Mouse (Mus musculus): ENCODE results near the gene Slc28a2. TPM values are rescaled to one million over a fixed set of nuclear protein-coding genes. Genes with fewer than 3 reads are reported as not detected.
"Not testable (repeated sequence)": the region's sequence is repeated elsewhere in the genome, so short reads cannot be mapped to it uniquely, and the experiment has no call there.

The Slc28a2 gene
- polyA plus RNA-seq (2015; fragmentation: Nextera tagmentation; extraction: Ambion mirVana) = 0.15 and 0.29 TPM in 2 replicates

DNA sequence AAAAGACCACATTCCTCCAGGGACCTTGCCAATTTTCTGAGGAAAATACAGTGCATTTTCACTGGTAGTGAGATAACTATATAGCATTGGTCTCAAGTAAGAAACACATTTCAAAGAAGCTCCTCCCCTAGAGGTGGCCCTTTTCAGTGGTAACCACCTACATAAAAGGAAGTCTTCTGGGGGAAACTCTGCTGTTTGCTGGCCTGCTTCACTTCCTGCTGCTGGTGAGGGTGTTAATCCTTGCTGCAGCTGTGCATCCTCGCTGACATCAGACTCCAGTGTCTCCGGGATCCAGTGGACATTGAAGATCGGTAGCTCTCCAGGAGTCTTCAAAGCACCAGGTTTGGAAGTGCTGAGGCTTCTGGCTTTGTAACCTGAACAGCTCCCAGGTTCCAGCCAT is at the start of gene Slc28a2:
TSS of gene Slc28a2 (plus strand) at position 278 of the 400 bp plus-strand sequence.
- WGBS = 50% methylated on average over 3 of the region's 3 CpGs
- ATAC-seq (ENCODE audit: low FRiP score, low read depth) = not testable (repeated sequence)

DNA sequence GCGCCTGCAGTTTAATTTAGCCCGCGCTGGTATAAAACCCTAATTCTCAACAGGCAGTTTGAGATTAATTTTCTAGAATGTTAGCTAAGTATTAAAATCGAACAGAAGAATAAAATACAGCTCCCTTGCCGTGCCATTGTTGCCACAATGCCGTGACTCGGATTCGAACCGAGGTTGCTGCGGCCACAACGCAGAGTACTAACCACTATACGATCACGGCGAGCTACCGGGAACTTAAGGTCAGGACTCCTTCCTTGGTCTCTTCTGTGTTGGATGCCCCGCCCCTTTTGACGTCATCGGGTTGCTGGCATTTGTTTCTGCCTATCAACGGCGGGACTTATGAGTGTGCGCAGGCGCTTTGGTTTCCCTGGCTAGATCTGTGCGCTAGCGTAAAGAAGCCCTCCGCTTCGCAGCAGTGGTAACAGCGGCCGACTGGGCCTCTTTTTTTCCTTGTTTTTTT is 49.0 kb upstream of the Slc28a2 start:
- H3K4me2 ChIP-seq (replicated peaks) = peak overlapping the region; percentile 59
- no peaks in the 10 kb centered on the region for H3K9me3 ChIP-seq
- H3K4me1 ChIP-seq = peaks cover 12% of the 10 kb centered on the region; the same call in 1 of the 2 replicates
- peak overlapping the region; percentile 71 for H3K9ac ChIP-seq
- peak; percentile 88 for ATAC-seq (ENCODE audit: low FRiP score, low read depth)
- peak overlapping the region; percentile 54 for H3K4me3 ChIP-seq
- peak overlapping the region; percentile 82; the same call in 1 of the 2 replicates for H3K27ac ChIP-seq
- no peaks in the 10 kb centered on the region for H3K27me3 ChIP-seq
- H3K36me3 ChIP-seq = no peaks in the 10 kb centered on the region
- under 1% methylated on average over 28 of the region's 28 CpGs for WGBS

More for the DNA sequence above, at the start of gene Slc28a2:
- not testable (repeated sequence) for H3K4me1 ChIP-seq; H3K36me3 ChIP-seq; H3K9me3 ChIP-seq; H3K4me3 ChIP-seq; H3K27ac ChIP-seq; H3K9ac ChIP-seq; H3K4me2 ChIP-seq (replicated peaks); H3K27me3 ChIP-seq

DNA sequence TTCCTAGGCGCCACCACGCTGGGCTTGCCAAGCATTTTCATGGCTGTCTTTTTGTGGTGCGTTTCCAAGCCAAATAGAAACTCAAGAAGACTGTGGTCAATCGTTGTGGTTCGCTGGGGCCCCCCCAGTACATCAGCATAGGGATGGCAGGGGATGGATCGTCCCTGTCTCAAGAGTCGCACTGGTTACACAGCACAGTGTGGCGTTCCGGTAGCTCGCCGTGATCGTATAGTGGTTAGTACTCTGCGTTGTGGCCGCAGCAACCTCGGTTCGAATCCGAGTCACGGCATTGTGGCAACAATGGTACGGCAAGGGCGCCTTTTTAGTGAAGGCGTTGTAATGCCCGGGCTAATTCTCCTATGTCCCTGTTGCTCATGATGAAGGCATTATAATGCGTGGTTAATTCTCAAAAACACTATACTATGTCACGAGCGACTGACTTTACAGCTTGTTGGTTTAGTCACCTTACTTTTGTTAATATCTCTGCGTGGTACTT is 48.5 kb upstream of the Slc28a2 start:
- peak overlapping the region; percentile 59 for H3K4me2 ChIP-seq (replicated peaks)
- peak overlapping the region; percentile 82 for H3K27ac ChIP-seq
- H3K4me1 ChIP-seq = peaks cover 12% of the 10 kb centered on the region; the same call in 1 of the 2 replicates
- peak overlapping the region; percentile 71 for H3K9ac ChIP-seq
- no peaks in the 10 kb centered on the region for H3K27me3 ChIP-seq
- WGBS = under 1% methylated on average over 26 of the region's 26 CpGs
- ATAC-seq (ENCODE audit: low FRiP score, low read depth) = peak; percentile 74
- H3K4me3 ChIP-seq = peak overlapping the region; percentile 54
- no peaks in the 10 kb centered on the region for H3K36me3 ChIP-seq
- H3K9me3 ChIP-seq = no peaks in the 10 kb centered on the region

DNA sequence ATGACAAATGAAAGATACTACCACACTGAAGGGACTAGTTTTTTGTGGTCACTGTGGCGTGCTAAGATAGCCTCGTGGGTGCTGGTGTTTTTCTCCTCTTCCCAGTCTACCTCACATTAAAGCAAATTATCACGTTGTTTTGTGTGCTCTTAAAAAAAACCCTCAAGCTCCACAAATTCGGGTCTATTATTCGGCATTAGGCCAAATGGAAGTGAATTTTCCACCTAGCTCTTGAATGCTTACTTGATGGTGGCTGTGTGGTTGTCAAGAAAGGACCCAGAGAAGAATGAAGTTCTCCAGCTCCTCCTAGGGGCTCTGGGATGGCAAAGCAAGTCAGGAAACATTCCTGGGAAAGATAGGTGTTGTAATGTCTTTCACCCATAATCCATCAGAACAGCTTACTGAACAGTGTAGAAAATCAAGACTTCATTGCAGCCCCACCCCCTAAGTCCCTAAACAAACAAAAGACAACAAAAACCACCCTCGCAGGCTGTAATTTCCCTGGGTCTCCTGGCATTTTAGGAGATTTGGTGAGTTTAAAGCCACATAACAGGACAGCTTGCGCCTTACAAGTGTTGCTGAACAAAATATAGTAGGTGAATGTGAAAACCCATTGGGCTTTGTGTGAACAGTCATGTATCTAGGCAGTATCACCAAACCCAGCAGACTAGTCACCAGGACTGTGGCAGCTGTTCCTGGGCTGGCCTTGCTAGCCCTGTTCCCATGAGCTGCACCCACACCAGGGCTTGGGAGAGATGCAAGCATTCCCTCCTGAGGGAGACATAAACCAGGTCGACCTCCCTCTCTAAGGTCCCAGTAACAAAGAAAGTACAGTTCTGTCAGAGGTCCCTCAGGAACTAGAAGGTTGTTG is 47.6 kb upstream of the Slc28a2 start:
- WGBS = 17% methylated on average over 8 of the region's 8 CpGs

DNA sequence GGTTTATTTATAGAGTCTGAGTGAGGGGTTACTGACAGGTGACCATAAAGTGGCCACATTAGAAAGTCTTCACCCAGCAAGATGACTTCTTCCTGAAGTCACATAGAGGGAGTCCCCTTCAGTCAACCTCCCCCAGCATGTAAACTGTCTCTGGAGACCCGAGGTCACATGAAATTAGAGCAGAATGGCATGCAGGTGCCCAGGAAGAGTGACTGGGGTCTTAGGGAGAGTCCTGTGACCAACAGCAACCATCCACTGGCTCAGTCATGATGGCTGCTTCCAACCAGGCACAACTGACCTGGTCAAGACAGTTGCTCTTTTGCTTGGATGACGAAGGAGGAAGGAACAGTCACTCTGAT is 47.0 kb upstream of the Slc28a2 start:
- no peaks in the 10 kb centered on the region for H3K27me3 ChIP-seq
- H3K4me1 ChIP-seq = peaks cover 12% of the 10 kb centered on the region; the same call in 1 of the 2 replicates
- H3K36me3 ChIP-seq = no peaks in the 10 kb centered on the region
- WGBS = 43% methylated on average over 2 of the region's 2 CpGs
- H3K9ac ChIP-seq = no peak overlapping the region
- H3K4me2 ChIP-seq (replicated peaks) = no peak overlapping the region
- no peak overlapping the region for H3K27ac ChIP-seq
- H3K4me3 ChIP-seq = no peak overlapping the region
- ATAC-seq (ENCODE audit: low FRiP score, low read depth) = no peak
- no peaks in the 10 kb centered on the region for H3K9me3 ChIP-seq

More for the DNA sequence above, 47.6 kb upstream of the Slc28a2 start:
- H3K4me2 ChIP-seq (replicated peaks) = peak overlapping the region; percentile 59
- H3K9me3 ChIP-seq = no peaks in the 10 kb centered on the region
- no peak overlapping the region for H3K27ac ChIP-seq
- peaks cover 12% of the 10 kb centered on the region; the same call in 1 of the 2 replicates for H3K4me1 ChIP-seq
- 0 out of 2 replicates have a peak overlapping the region, but pooled peaks have one; percentile 71 for H3K9ac ChIP-seq
- peak overlapping the region; percentile 54 for H3K4me3 ChIP-seq
- H3K36me3 ChIP-seq = no peaks in the 10 kb centered on the region
- H3K27me3 ChIP-seq = no peaks in the 10 kb centered on the region
- ATAC-seq (ENCODE audit: low FRiP score, low read depth) = no peak

DNA sequence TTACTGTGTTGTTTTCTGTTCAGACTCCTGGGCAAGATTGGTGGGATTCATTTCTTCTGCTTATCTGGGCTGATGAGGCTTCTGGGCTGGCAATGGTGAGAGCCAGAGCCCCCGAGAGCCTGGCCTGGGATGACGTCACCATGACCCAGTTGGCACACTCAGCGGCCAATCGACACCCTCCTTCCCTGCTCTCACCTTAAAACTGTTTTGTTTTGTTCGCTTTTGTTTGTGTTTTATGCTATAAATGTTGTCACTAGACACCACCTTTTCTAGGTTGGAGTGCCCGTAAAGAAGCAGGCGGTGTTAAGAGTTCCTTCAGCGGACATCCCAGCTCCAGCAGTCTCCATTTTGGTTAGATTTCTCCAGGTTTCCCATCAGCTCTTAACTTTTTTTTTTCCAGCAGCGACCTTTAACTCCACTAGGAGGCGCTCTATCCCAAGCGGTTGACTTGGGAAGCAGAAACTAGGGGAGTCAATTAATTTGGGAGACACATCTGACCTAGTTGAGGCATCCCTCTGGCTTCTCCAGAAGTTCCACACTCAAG is 45.4 kb upstream of the Slc28a2 start:
- Histone ChIP-seq H3K27ac (no peak overlapping the region), H3K9ac (no peak overlapping the region), H3K9me3 (no peaks in the 10 kb centered on the region), H3K4me1 (peaks cover 12% of the 10 kb centered on the region; the same call in 1 of the 2 replicates), H3K36me3 (no peaks in the 10 kb centered on the region), H3K4me3 (peak overlapping the region; percentile 33), H3K4me2 (replicated peaks) (peak overlapping the region; percentile 54), H3K27me3 (no peaks in the 10 kb centered on the region)
- WGBS = 12% methylated on average over 11 of the region's 11 CpGs
- no peak for ATAC-seq (ENCODE audit: low FRiP score, low read depth)

GRCm38 (mm10) chr2:122381329-122382103 is 44.8 kb upstream of the Slc28a2 start:
- no peaks in the 10 kb centered on the region for H3K9me3 ChIP-seq
- no peak overlapping the region for H3K4me3 ChIP-seq
- H3K9ac ChIP-seq = no peak overlapping the region
- no peaks in the 10 kb centered on the region for H3K27me3 ChIP-seq
- H3K4me2 ChIP-seq (replicated peaks) = no peak overlapping the region
- H3K4me1 ChIP-seq = peaks cover 12% of the 10 kb centered on the region; the same call in 1 of the 2 replicates
- ATAC-seq (ENCODE audit: low FRiP score, low read depth) = no peak
- H3K27ac ChIP-seq = no peak overlapping the region
- 75% methylated on average over 16 of the region's 16 CpGs for WGBS
- H3K36me3 ChIP-seq = no peaks in the 10 kb centered on the region

GRCm38 (mm10) chr2:122382121-122382520 is 44.2 kb upstream of the Slc28a2 start:
- Histone ChIP-seq H3K27ac (no peak overlapping the region), H3K4me3 (no peak overlapping the region), H3K4me1 (peaks cover 12% of the 10 kb centered on the region; the same call in 1 of the 2 replicates), H3K9ac (no peak overlapping the region), H3K27me3 (no peaks in the 10 kb centered on the region), H3K9me3 (no peaks in the 10 kb centered on the region), H3K4me2 (replicated peaks) (no peak overlapping the region), H3K36me3 (no peaks in the 10 kb centered on the region)
- 80% methylated on average over 6 of the region's 6 CpGs for WGBS
- ATAC-seq (ENCODE audit: low FRiP score, low read depth) = no peak

DNA sequence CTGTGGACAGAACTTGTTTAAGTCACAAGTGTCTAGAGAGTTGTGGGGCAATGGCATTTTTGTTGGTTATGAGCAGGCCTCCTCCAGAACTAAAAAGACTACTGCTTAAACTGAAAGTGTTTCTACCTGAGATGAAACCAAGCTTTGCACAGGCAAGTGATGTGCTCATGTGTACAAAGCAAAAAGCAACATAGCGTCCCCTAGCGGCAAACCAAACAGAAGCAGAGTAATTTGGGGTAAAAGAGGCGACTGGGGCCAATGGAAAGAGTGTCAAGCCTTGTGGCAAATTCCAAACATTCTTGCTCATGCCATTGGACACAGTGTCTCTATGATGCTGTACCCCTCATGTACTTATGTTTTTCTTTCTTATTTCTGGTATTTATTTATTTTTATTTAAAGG is 41.2 kb upstream of the Slc28a2 start:
- Histone ChIP-seq H3K27me3 (no peaks in the 10 kb centered on the region), H3K36me3 (no peaks in the 10 kb centered on the region), H3K9ac (no peak overlapping the region), H3K4me3 (no peak overlapping the region), H3K4me1 (peaks cover 3% of the 10 kb centered on the region; the same call in 1 of the 2 replicates), H3K9me3 (no peaks in the 10 kb centered on the region), H3K27ac (no peak overlapping the region), H3K4me2 (replicated peaks) (no peak overlapping the region)
- WGBS = 32% methylated on average over 3 of the region's 3 CpGs
- no peak for ATAC-seq (ENCODE audit: low FRiP score, low read depth)

- 93% methylated on average over 3 of the region's 3 CpGs for WGBS
- H3K4me1 ChIP-seq = not testable (repeated sequence)
Observed at GRCm38 (mm10) chr2:122387135-122387534, 39.1 kb upstream of the Slc28a2 start.

DNA sequence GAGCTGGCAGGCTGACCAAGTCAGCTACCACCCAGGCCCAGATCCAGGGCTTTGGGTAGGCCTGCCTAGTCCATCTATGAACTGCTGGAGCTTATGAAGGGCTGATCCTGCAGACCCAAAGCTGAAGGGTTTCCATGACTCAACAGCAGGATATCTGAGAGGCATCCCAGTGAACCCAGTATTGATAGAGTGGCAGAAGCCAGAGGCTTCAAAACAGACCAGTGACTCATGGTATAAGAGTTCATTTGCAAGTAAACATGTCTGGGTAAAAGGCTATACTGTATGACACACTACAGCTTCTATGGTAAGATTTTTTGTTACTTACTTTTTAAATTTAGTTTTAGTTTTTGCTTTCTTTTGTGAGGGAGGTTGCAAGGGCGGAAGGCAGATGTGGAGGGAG is 30.1 kb upstream of the Slc28a2 start:
- H3K27me3 ChIP-seq = no peaks in the 10 kb centered on the region
- no peaks in the 10 kb centered on the region for H3K36me3 ChIP-seq
- 86% methylated on average over 1 of the region's 1 CpGs for WGBS

More at GRCm38 (mm10) chr2:122387135-122387534, 39.1 kb upstream of the Slc28a2 start:
- H3K4me3 ChIP-seq; H3K9me3 ChIP-seq; H3K9ac ChIP-seq; H3K36me3 ChIP-seq; H3K27me3 ChIP-seq; H3K27ac ChIP-seq; ATAC-seq (ENCODE audit: low FRiP score, low read depth); H3K4me2 ChIP-seq (replicated peaks): not testable (repeated sequence)

More for the DNA sequence above, 30.1 kb upstream of the Slc28a2 start:
- Histone ChIP-seq H3K4me3 (no peak overlapping the region), H3K9ac (no peak overlapping the region), H3K4me1 (no peaks in the 10 kb centered on the region), H3K27ac (no peak overlapping the region), H3K4me2 (replicated peaks) (no peak overlapping the region), H3K9me3 (no peaks in the 10 kb centered on the region)
- ATAC-seq (ENCODE audit: low FRiP score, low read depth) = no peak

Measured in limb, embryonic 13.5 days (tissue).